Mouse (Mus musculus): ENCODE measurements at regions not wholly inside any gene's neighbourhood (a gene's known extent, or its start where the extent isn't known, plus 50 kb on each side); places are given as distances from the start of the nearest gene placed in this dataset.

GRCm38 (mm10) chr4:148723208-148723607 is 80.1 kb downstream of the Gm572 start:
- DNase-seq (ENCODE audit: extremely low spot score in 1 of 2, low spot score in 1 of 2), result no peak

GRCm38 (mm10) chr4:148723934-148724719 is 80.1 kb upstream of the Casz1 start:
- DNase-seq (ENCODE audit: extremely low spot score in 1 of 2, low spot score in 1 of 2), result no peak

DNA sequence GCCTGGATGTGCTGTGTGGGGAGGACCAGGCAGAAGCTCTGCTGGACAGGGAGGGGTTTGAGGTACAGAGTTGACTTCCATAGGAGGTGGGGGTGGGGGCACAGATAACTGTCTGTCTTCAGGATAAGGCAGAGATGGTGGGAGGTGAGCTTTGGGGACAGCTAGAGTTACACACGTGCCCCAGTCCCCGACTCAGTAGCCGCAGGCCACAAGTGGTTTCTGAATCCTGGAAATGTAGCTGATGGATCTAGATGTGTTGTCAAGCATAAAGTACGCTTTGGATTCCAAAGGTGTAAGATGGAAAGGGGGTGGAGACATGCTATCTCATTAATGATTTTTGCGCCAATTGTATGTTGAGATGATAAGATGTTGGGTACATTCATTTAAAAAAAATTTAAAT is 75.4 kb upstream of the Casz1 start:
- no peak for DNase-seq (ENCODE audit: extremely low spot score in 1 of 2, low spot score in 1 of 2)

DNA sequence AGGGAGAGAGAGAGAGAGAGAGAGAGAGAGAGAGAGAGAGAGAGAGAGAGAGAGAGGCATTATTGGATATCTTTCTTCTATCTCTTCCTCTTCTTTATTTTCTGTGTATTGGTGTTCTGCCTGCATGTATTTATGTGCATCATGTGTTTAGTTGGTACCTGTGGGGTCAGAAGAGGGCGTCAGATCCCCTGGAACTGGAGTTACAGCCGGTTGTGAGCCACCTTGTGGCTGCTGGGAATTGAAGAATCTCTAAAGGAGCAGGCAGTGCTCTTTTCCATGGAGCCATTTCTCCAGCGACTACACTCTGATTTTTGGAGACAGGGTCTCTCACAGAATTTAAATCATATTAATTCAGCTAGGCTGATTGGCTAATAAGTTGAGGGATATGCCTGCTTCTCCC is 72.6 kb upstream of the Casz1 start:
- DNase-seq (ENCODE audit: extremely low spot score in 1 of 2, low spot score in 1 of 2), result no peak

DNA sequence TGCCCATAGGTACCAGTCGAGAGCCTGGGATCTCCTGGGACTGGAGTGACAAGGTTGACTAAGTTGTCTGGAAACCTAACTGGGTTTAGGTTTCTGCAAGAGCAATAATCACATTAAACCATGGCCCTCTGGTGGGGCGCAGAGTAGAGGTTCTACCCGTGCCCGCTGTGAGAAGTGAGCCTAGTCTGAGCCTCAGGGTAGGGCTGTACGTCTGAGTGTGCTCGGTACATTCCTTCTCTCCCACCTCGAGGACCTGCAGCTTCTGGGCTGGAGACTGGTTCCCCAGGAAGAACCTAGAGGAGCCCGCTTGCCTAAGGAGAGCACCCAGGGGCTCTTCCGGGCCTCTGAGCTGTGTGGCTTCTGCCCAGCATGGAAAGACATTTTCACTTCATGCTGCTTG is 70.2 kb upstream of the Casz1 start:
- DNase-seq (ENCODE audit: extremely low spot score in 1 of 2, low spot score in 1 of 2), result no peak

DNA sequence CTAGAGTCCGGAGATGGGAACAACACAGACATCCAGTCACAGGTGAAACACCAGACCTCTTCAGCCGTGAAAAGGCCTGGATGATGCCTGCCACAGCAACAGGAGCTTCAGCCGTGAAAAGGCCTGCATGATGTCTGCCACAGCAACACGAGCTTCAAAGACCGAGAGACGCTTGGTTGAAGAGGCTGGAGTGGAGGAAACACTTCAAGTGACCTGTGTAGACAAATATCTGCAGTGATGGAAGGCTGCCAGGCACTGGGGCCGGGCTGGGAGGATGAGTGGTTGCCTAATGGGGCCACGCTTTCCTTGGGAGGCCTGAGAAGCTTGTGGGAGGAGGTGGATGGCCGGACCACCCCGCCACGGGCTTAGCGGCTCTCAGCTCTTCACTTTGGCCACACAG is 69.7 kb upstream of the Casz1 start:
- DNase-seq (ENCODE audit: extremely low spot score in 1 of 2, low spot score in 1 of 2), result no peak

DNA sequence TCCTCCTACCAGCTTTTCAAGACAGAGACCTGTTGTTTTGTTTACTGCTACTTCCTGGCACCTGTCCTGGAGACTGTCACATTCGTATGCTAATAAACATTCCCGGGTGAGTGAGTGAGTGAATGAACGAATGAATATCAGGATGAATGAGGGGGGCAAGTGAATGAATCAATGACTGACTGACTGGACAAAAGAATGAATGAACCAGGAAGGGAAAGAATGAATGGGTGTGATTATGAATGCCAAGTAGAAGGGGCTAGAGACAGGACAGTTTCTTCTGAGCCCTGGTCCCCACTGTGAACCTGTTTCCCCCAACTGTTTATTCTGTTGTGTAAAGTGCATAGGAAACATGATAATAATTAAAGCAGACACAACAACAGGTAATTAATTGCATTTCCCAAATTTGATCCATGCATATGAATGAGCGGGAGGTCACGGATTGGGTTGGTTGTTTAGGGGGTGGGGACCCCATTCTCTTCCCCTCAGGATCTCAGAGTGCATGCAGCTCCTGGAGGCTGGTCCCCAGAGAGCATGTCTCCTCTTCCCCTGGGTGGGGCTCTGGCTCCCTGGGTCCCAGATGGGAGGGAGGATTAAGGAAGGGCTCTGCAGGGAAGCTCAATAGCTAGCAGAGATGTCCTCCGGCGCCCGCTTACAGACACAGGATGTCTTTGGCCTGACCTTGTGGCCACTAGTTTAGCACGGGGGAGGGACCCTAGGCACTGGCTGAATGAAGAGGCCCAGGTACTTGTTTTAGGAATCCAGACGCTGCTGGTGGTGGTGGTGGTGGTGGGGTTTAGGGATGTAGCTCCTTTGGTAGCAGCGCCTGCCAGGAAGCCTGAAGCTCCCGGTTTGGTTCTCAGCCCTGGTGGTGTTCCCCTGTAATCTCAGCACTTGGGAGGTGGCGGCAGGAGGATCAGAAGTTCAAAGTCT is 65.4 kb upstream of the Casz1 start:
- DNase-seq (ENCODE audit: extremely low spot score in 1 of 2, low spot score in 1 of 2), result no peak

GRCm38 (mm10) chr4:148742549-148743413 is 61.4 kb upstream of the Casz1 start:
- DNase-seq (ENCODE audit: extremely low spot score in 1 of 2, low spot score in 1 of 2), result peak; percentile 80 to 86

- DNase-seq (ENCODE audit: extremely low spot score in 1 of 2, low spot score in 1 of 2), result no peak
Measured at GRCm38 (mm10) chr4:148743414-148743844, 60.8 kb upstream of the Casz1 start.

GRCm38 (mm10) chr4:148744053-148744452 is 60.2 kb upstream of the Casz1 start:
- no peak for DNase-seq (ENCODE audit: extremely low spot score in 1 of 2, low spot score in 1 of 2)

DNA sequence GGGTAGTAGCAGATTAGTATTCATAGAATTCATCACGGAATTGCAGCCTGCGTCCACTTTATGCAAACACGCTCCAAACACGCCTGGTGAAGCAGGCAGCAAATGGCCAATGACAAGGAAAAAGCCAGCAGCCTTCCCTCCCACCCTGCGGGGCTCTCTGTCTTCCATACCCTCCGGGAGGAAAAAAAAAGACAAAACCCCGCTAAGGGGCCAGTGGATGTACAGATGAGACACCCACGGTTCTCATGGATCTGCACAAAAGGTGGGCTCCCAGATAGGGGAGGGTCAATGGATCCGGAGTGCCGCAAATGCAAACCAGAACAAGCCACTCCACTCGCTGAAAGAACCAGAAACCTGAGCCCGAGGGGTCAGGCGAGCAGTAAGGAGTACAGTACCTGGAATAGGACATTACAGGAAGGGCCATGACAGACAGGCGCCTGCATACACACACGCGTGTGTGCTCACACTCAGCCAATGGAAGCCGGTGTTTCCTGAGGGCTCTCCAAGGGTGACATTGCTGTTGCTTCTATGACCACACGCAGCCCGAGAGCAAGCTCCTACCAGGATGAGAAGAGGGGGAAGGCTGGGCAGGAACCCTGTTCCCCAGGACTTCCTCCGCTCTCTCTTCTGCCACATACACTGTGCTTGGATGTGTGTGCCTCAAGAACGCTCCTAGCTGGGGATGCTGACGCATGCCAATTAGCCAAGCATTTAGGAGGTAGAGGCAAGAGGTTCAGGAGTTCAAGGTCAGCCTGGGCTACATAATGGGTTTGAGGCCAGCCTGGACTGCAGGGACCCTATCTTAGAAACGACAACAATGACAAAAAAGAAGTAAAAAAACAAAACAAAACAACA is 57.5 kb upstream of the Casz1 start:
- DNase-seq (ENCODE audit: extremely low spot score in 1 of 2, low spot score in 1 of 2), result no peak

DNA sequence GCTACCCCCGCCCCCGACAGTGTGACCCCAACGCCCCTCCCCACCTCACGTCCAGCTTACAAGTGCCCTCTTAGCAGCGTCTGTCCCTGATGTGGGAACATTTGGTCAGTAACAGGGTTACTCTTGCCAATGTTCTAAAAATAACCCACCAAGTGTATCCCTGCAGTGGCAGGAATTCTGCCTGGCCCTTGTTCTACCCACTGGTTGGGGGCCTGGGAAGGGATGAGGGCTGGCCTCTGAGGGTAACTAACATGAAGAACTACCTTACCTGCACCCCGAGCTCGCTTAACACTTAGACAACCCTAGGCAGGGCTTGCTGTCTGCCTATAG is 56.9 kb upstream of the Casz1 start:
- DNase-seq (ENCODE audit: extremely low spot score in 1 of 2, low spot score in 1 of 2), result no peak

GRCm38 (mm10) chr4:148750030-148750429 is 54.2 kb upstream of the Casz1 start:
- no peak for DNase-seq (ENCODE audit: extremely low spot score in 1 of 2, low spot score in 1 of 2)

DNA sequence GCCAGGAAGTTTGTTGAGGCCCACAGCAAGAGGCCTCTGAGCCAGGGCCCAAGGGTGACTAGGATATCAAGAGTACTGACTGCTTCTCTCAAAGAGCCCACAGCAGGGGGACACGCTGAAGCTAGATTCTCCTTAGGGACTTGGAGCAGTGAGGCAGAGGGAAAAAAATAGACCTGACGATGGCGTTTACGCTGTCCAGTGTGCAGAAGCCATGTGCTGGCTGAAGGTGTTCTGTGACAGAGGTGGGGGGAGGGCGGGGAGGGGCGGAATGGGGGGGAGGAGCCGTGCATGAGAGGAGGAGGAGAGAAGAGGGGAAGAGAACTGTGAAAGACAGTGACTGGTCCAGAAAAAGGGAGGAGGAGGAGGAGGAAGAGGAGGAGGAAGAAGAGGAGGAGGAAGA is 52.6 kb upstream of the Casz1 start:
- no peak for DNase-seq (ENCODE audit: extremely low spot score in 1 of 2, low spot score in 1 of 2)

GRCm38 (mm10) chr4:148752360-148753093 is 51.7 kb upstream of the Casz1 start:
- DNase-seq (ENCODE audit: extremely low spot score in 1 of 2, low spot score in 1 of 2), result no peak

DNA sequence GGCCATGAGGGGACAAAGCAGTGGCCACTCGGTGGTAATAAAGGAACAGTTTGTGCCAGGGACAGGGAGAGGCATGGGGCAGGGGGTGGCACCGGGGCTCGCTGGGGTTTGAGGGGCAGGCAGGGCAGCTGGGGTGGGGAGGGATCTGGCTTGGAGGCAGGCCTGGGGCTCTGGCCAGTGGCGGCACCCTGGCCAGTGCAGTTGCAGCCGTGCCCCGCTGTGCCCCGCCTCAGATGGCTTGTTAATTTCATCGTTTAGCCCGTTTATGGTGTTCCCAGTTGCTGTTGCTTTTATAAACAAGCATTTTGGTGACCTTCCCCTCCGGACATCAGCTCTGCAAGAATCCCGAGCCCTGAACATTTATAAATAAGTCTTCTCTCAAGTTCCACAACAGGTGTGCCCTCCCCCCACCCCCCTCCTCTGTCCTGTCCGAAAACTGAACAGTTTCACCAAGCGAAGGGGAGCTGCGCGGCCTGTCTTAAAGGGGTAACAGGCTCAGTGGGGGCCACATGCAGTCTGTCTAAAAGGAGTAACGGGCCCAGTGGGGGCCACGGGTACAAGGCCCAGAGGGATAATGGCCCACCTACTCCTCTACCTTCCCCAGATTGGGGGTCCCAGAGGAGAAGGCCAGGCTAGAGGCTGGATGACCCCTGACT is 51.0 kb upstream of the Casz1 start:
- no peak for DNase-seq (ENCODE audit: extremely low spot score in 1 of 2, low spot score in 1 of 2)

- DNase-seq (ENCODE audit: extremely low spot score in 1 of 2, low spot score in 1 of 2), result no peak
Measured at GRCm38 (mm10) chr4:148753849-148754248, 50.4 kb upstream of the Casz1 start.

All from layer of hippocampus, postnatal 25 days (tissue).